ENCODE assay signal across 8 mouse cellular contexts in the genomic region with DNA sequence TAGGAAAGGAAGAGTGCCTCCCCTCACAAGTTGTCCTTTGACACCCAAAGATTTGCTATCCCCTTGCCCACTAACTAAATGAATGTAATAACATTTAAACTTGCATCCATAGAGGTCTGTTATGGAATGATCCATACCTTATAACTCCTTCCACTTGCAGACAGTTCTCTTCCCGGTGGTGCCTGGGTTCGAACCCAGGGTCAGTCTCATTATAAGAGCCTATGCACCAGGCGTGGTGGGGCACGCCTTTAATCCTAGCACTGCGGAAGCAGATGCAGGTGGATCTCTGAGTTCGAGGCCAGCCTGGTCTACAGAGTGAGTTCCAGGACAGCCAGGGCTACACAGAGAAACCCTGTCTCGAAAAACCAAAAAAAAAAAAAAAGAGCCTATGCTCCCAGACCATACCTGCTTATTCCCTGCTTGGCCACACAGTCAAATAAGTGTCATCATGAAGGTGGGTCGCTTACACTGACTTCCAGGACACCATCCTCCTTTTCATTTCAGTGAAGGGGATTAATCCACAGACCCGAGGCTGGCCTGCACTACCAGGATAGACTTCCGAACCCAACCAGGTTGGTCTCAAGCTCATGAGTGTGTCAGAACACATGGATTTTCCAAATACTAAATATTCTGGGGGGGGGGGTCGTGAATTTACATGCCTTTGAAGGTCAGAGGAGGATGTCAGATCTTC. TPM values are rescaled to one million over a fixed set of nuclear protein-coding genes. Genes with fewer than 3 reads are reported as not detected.
DNase-seq lines count a peak whose midpoint lies in the region; ATAC-seq lines count a peak whose summit lies in the region.

No protein-coding gene starts in this region.

- peak overlapping the region; percentile 99; the same call in 1 of the 2 replicates for H3K4me2 ChIP-seq in heart, embryonic 15.5 days
- H3K4me2 ChIP-seq in neural tube, embryonic 12.5 days (replicated peaks), result peak overlapping the region; percentile 88; the same call in 1 of the 2 replicates
- peak overlapping the region; percentile 96; the same call in 1 of the 2 replicates for H3K4me2 ChIP-seq in hindbrain, embryonic 14.5 days (replicated peaks)
- H3K4me2 ChIP-seq in neural tube, embryonic 14.5 days (ENCODE audit: low read depth, low read length), result peak overlapping the region; percentile 84; the same call in 1 of the 2 replicates

- H3K36me3 ChIP-seq in heart, embryonic 15.5 days, result peaks cover 19% of the 10 kb centered on the region
- peaks cover 25% of the 10 kb centered on the region for H3K36me3 ChIP-seq in neural tube, embryonic 12.5 days
- H3K36me3 ChIP-seq in hindbrain, embryonic 14.5 days (replicated peaks; ENCODE audit: control insufficient read depth, insufficient read depth), result peaks cover 37% of the 10 kb centered on the region
- peaks cover 22% of the 10 kb centered on the region; the same call in 1 of the 2 replicates for H3K36me3 ChIP-seq in neural tube, embryonic 14.5 days (ENCODE audit: control insufficient read depth, insufficient read depth, low read length)

- intact Hi-C loops in gastrocnemius, postnatal 14 days (cut with DNase I; ENCODE audit: low total_unique reads), result no loop called here

- H3K4me1 ChIP-seq in heart, embryonic 15.5 days (replicated peaks), result peaks cover 75% of the 10 kb centered on the region
- peaks cover 59% of the 10 kb centered on the region for H3K4me1 ChIP-seq in neural tube, embryonic 12.5 days
- H3K4me1 ChIP-seq in hindbrain, embryonic 14.5 days (replicated peaks; ENCODE audit: control insufficient read depth, insufficient read depth, low read length), result peaks cover 38% of the 10 kb centered on the region
- H3K4me1 ChIP-seq in neural tube, embryonic 14.5 days (ENCODE audit: control insufficient read depth, insufficient read depth, low read length), result peaks cover 26% of the 10 kb centered on the region

- ATAC-seq in heart, embryonic 15.5 days (replicated peaks; ENCODE audit: insufficient number of reproducible peaks, insufficient read depth, low FRiP score, low read depth), result no peak
- ATAC-seq in neural tube, embryonic 12.5 days (ENCODE audit: low FRiP score, low read depth), result no peak
- no peak for ATAC-seq in hindbrain, embryonic 14.5 days (ENCODE audit: low FRiP score)
- no peak for ATAC-seq in neural tube, embryonic 14.5 days (ENCODE audit: low read depth)

- peaks cover 22% of the 10 kb centered on the region for H3K27me3 ChIP-seq in heart, embryonic 15.5 days
- H3K27me3 ChIP-seq in neural tube, embryonic 12.5 days (replicated peaks), result peaks cover 33% of the 10 kb centered on the region
- no peaks in the 10 kb centered on the region for H3K27me3 ChIP-seq in hindbrain, embryonic 14.5 days (ENCODE audit: control insufficient read depth, insufficient read depth, low read length)
- H3K27me3 ChIP-seq in neural tube, embryonic 14.5 days (ENCODE audit: control insufficient read depth, insufficient read depth, low read length), result no peaks in the 10 kb centered on the region

- H3K9me3 ChIP-seq in heart, embryonic 15.5 days (replicated peaks), result no peaks in the 10 kb centered on the region
- H3K9me3 ChIP-seq in neural tube, embryonic 12.5 days, result no peaks in the 10 kb centered on the region
- H3K9me3 ChIP-seq in hindbrain, embryonic 14.5 days (ENCODE audit: control insufficient read depth, low read length), result no peaks in the 10 kb centered on the region
- no peaks in the 10 kb centered on the region for H3K9me3 ChIP-seq in neural tube, embryonic 14.5 days (ENCODE audit: control insufficient read depth, low read length)

- 75% methylated on average over 11 of the region's 11 CpGs for WGBS in heart, embryonic 15.5 days
- WGBS in neural tube, embryonic 12.5 days, result 78% methylated on average over 11 of the region's 11 CpGs
- 78% methylated on average over 11 of the region's 11 CpGs for WGBS in hindbrain, embryonic 14.5 days
- 79% methylated on average over 11 of the region's 11 CpGs for WGBS in neural tube, embryonic 14.5 days

- H3K4me3 ChIP-seq in heart, embryonic 15.5 days, result peak overlapping the region; percentile 66; the same call in 1 of the 2 replicates
- H3K4me3 ChIP-seq in neural tube, embryonic 12.5 days, result no peak overlapping the region
- no peak overlapping the region for H3K4me3 ChIP-seq in hindbrain, embryonic 14.5 days (replicated peaks; ENCODE audit: low read length)
- H3K4me3 ChIP-seq in neural tube, embryonic 14.5 days (ENCODE audit: low read depth, low read length), result no peak overlapping the region

- H3K9ac ChIP-seq in heart, embryonic 15.5 days, result no peak overlapping the region
- H3K9ac ChIP-seq in neural tube, embryonic 12.5 days, result no peak overlapping the region
- H3K9ac ChIP-seq in hindbrain, embryonic 14.5 days, result peak overlapping the region; percentile 93; the same call in 1 of the 2 replicates
- H3K9ac ChIP-seq in neural tube, embryonic 14.5 days (replicated peaks; ENCODE audit: low read depth, low read length), result no peak overlapping the region

- peak overlapping the region; percentile 87; the same call in 1 of the 2 replicates for H3K27ac ChIP-seq in heart, embryonic 15.5 days
- no peak overlapping the region for H3K27ac ChIP-seq in neural tube, embryonic 12.5 days
- peak overlapping the region; percentile 98; the same call in 1 of the 2 replicates for H3K27ac ChIP-seq in hindbrain, embryonic 14.5 days
- H3K27ac ChIP-seq in neural tube, embryonic 14.5 days (ENCODE audit: low read depth, low read length), result peak overlapping the region; percentile 84

- no peak for DNase-seq in heart, adult 18-20 months
- DNase-seq in neural tube, embryonic 10.5 days (ENCODE audit: extremely low spot score, low spot score), result no peak
- DNase-seq in hindbrain, embryonic 14.5 days (ENCODE audit: low spot score), result no peak
- DNase-seq in frontal cortex, postnatal 10 days (ENCODE audit: low spot score in 2 of 2), result no peak
- DNase-seq in gastrocnemius, postnatal 14 days, result no peak

RNA-seq across cellular contexts. Expression of a gene that starts 0.5 kb away (rescaled TPM):
- 1.7 and 2.9 TPM in 2 replicates for polyA plus RNA-seq in heart, embryonic 15.5 days (2015; fragmentation: Nextera tagmentation; extraction: Ambion mirVana)
- total RNA-seq in heart, adult 18-20 months (2021), result 1 to 10 TPM; 2.7 to 3.1 TPM
- 26.5 and 27.3 TPM in 2 replicates for polyA plus RNA-seq in neural tube, embryonic 12.5 days (2016; fragmentation: Nextera tagmentation; extraction: Ambion mirVana)
- polyA plus RNA-seq in hindbrain, embryonic 14.5 days (2014; fragmentation: Nextera tagmentation; extraction: Ambion mirVana), result 93.4 and 96.4 TPM in 2 replicates
- 82.2 and 101 TPM in 2 replicates for polyA plus RNA-seq in neural tube, embryonic 14.5 days (2014; fragmentation: Nextera tagmentation; extraction: Ambion mirVana)
- 1 to 10 TPM; 1.6 TPM for total RNA-seq in gastrocnemius, postnatal 14 days (2021)

RNA-seq across cellular contexts. Expression of a gene that starts 1.7 kb away (rescaled TPM):
- polyA plus RNA-seq in heart, embryonic 15.5 days (2015; fragmentation: Nextera tagmentation; extraction: Ambion mirVana), result 861 and 962 TPM in 2 replicates
- total RNA-seq in heart, adult 18-20 months (2021), result 1,000 to 10,000 TPM; 1,096 to 1,108 TPM
- 396 and 422 TPM in 2 replicates for polyA plus RNA-seq in neural tube, embryonic 12.5 days (2016; fragmentation: Nextera tagmentation; extraction: Ambion mirVana)
- 469 and 505 TPM in 2 replicates for polyA plus RNA-seq in hindbrain, embryonic 14.5 days (2014; fragmentation: Nextera tagmentation; extraction: Ambion mirVana)
- polyA plus RNA-seq in neural tube, embryonic 14.5 days (2014; fragmentation: Nextera tagmentation; extraction: Ambion mirVana), result 472 and 519 TPM in 2 replicates
- 100 to 1,000 TPM; 657 to 736 TPM for total RNA-seq in gastrocnemius, postnatal 14 days (2021)

RNA-seq across cellular contexts. Expression of a gene that starts 8.0 kb away (rescaled TPM):
- polyA plus RNA-seq in heart, embryonic 15.5 days (2015; fragmentation: Nextera tagmentation; extraction: Ambion mirVana), result 11.6 and 16.8 TPM in 2 replicates
- 100 to 1,000 TPM; 117 to 125 TPM for total RNA-seq in heart, adult 18-20 months (2021)
- polyA plus RNA-seq in neural tube, embryonic 12.5 days (2016; fragmentation: Nextera tagmentation; extraction: Ambion mirVana), result 40.8 and 45.1 TPM in 2 replicates
- polyA plus RNA-seq in hindbrain, embryonic 14.5 days (2014; fragmentation: Nextera tagmentation; extraction: Ambion mirVana), result 44.1 and 54.4 TPM in 2 replicates
- polyA plus RNA-seq in neural tube, embryonic 14.5 days (2014; fragmentation: Nextera tagmentation; extraction: Ambion mirVana), result 38.8 and 39.8 TPM in 2 replicates
- 10 to 100 TPM; 40.3 to 43.6 TPM for total RNA-seq in gastrocnemius, postnatal 14 days (2021)

RNA-seq across cellular contexts. Expression of a gene that starts 24.5 kb away (rescaled TPM):
- 10.0 and 14.2 TPM in 2 replicates for polyA plus RNA-seq in heart, embryonic 15.5 days (2015; fragmentation: Nextera tagmentation; extraction: Ambion mirVana)
- 100 to 1,000 TPM; 127 to 149 TPM for total RNA-seq in heart, adult 18-20 months (2021)
- 17.4 and 23.9 TPM in 2 replicates for polyA plus RNA-seq in neural tube, embryonic 12.5 days (2016; fragmentation: Nextera tagmentation; extraction: Ambion mirVana)
- polyA plus RNA-seq in hindbrain, embryonic 14.5 days (2014; fragmentation: Nextera tagmentation; extraction: Ambion mirVana), result 20.2 and 24.6 TPM in 2 replicates
- polyA plus RNA-seq in neural tube, embryonic 14.5 days (2014; fragmentation: Nextera tagmentation; extraction: Ambion mirVana), result 21.3 and 26.0 TPM in 2 replicates
- 10 to 100 TPM; 87.6 to 98.0 TPM for total RNA-seq in gastrocnemius, postnatal 14 days (2021)

RNA-seq across cellular contexts. Expression of a gene that starts 25.7 kb away (rescaled TPM):
- 86.7 and 90.2 TPM in 2 replicates for polyA plus RNA-seq in heart, embryonic 15.5 days (2015; fragmentation: Nextera tagmentation; extraction: Ambion mirVana)
- 10 to 100 TPM; 46.3 to 54.9 TPM for total RNA-seq in heart, adult 18-20 months (2021)
- polyA plus RNA-seq in neural tube, embryonic 12.5 days (2016; fragmentation: Nextera tagmentation; extraction: Ambion mirVana), result 262 and 273 TPM in 2 replicates
- polyA plus RNA-seq in hindbrain, embryonic 14.5 days (2014; fragmentation: Nextera tagmentation; extraction: Ambion mirVana), result 203 and 252 TPM in 2 replicates
- 249 and 286 TPM in 2 replicates for polyA plus RNA-seq in neural tube, embryonic 14.5 days (2014; fragmentation: Nextera tagmentation; extraction: Ambion mirVana)
- total RNA-seq in gastrocnemius, postnatal 14 days (2021), result 10 to 100 TPM; 41.4 to 41.5 TPM
